Mouse (Mus musculus) cerebellum, postnatal 10 days (tissue): ENCODE results near the gene Vmn2r118.

Experiments
- DNase-seq, 2 experiments: peaks; one replicate each; pipeline ENCODE4 v3.0.0; 2021; ENCODE audit warnings: mixed read lengths in 2 of 2

Gene Vmn2r118

GRCm38 (mm10) chr17:55625092-55625491, at the start of gene Vmn2r118:
Gene Vmn2r118, minus strand, starts transcription at chr17:55625192.
- no peak for DNase-seq

DNA sequence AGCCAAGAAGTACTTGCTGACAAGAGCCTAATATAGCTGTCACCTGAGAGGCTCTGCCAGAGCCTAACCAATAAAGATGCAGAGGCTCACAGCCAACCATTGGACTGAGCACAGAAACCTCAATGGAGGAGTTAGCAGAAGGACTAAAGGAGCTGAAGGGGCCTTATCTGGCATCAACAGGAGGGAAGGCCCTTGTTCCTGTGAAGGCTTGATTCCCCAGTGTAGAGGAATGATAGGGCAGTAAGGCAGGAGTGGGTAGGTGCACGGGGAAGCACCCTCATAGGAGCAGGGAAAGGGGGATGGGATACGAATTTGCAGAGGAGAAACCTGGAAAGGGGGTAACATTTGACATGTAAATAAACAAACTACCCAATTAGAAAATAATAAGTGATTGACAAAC, 36.1 kb upstream of the Vmn2r118 start:
- no peak for DNase-seq

DNA sequence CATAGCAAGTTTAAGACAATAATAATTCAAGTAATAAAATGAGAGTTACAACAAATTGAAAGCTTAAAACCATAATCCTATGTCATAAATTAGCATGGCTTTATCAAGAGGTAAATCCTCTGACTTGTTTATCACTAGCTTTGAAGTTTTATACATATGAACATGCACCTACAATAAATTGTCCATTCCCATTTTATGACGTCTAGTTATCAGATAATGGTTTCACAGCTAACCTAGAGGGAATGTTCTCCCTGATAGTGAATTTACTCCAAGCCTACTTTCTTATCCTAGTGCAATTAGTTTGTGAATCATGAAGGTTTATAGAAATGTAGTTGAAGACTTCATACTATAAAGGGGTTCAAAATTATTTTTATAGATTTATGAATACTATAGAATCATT, 34.2 kb downstream of the Vmn2r118 start:
- no peak for DNase-seq

DNA sequence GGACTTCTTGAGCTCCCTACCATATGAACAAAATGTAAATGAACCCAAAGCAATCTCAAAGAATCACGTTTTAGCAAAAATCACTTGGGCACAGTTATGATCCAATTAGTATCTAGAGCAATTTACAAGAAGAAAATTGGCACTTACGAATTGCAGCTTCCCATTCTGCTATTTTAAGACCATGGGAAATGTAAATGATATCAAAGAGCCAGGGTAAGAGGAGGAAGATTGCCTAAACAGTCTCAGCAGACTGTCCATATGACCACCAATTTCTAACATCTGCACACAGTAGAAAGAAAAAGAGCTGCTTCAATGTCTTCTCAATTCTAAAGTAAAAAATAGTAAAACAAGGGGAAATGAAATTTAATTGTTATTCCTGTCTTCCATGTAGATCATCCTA, 63.2 kb downstream of the Vmn2r118 start:
- DNase-seq = no peak

DNA sequence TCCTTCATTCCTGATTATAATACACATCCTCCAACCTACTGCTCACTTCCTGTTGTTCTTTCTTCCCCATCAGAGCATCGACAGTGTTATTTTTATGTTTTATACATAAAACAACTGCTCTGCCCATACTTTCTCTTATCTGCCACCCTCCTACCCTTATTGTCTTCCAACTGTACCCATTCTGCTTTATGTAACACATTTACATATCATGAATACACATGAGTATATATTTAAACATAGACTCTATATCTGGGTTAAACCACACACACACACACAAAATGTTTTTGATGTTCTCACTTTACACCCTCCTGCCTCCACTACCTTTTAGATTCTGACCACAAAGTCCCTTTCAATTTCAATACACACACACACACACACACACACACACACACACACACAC, 76.5 kb downstream of the Vmn2r118 start:
- DNase-seq = no peak
